Mouse (Mus musculus) forebrain, embryonic 14.5 days (tissue): ENCODE measurements at regions not wholly inside any gene's neighbourhood (a gene's known extent, or its start where the extent isn't known, plus 50 kb on each side); places are given as distances from the start of the nearest gene placed in this dataset.

Experiments used
- ATAC-seq: fragments of 200-750 bp; cut with Nextera tagmentation; 2 replicates; pipeline ENCODE4 v1.8.0; 2017; ENCODE audit warnings: mild to moderate bottlenecking, moderate library complexity
- DNase-seq: peaks from one replicate; pipeline ENCODE4 v3.0.0-alpha.2; 2015; ENCODE audit warnings: low spot score
- H3K27ac ChIP-seq: fragments of 300-500 bp; sonication (generic); 2 replicates; pipeline ENCODE4 v1.5.1; 2014; ENCODE audit warnings: low read depth, mild to moderate bottlenecking, control low read depth, low read length, moderate library complexity
- H3K27me3 ChIP-seq: fragments of 300-500 bp; sonication (generic); replicated peaks from 2 replicates; pipeline ENCODE4 v1.6.1; 2014; ENCODE audit warnings: low read length, control low read depth, mixed read lengths; ENCODE audit not compliant: control insufficient read depth, insufficient read depth
- H3K36me3 ChIP-seq: fragments of 300-500 bp; sonication (generic); 2 replicates; pipeline ENCODE4 v1.6.1; 2014; ENCODE audit warnings: low read length, control low read depth; ENCODE audit not compliant: control insufficient read depth, insufficient read depth
- H3K4me1 ChIP-seq: fragments of 300-500 bp; sonication (generic); 2 replicates; pipeline ENCODE4 v1.6.1; 2014; ENCODE audit warnings: antibody characterized with exemption, low read length, control low read depth; ENCODE audit not compliant: control insufficient read depth, insufficient read depth
- H3K4me2 ChIP-seq: fragments of 300-500 bp; sonication (generic); 2 replicates; pipeline ENCODE4 v1.6.1; 2014; ENCODE audit warnings: mild to moderate bottlenecking, control low read depth, low read length
- H3K4me3 ChIP-seq: fragments of 300-500 bp; sonication (generic); 2 replicates; pipeline ENCODE4 v1.5.1; 2014; ENCODE audit warnings: low read depth, low read length, control low read depth
- H3K9ac ChIP-seq: fragments of 300-500 bp; sonication (generic); 2 replicates; pipeline ENCODE4 v1.6.1; 2014; ENCODE audit warnings: mild to moderate bottlenecking, low read length, control low read depth, moderate library complexity
- H3K9me3 ChIP-seq: fragments of 300-500 bp; sonication (generic); replicated peaks from 2 replicates; pipeline ENCODE4 v1.6.1; 2016; ENCODE audit warnings: low read length, control low read depth, mixed read lengths; ENCODE audit not compliant: control insufficient read depth
- WGBS: fragments of 180-500 bp; shearing (Covaris S2); extraction: QIAGEN DNeasy Blood & Tissue Kit; methylation state at CpG from one replicate; pipeline ENCODE4 v1.1.7; 2014; 5-methylcytosine and 5-hydroxymethylcytosine counted together

DNA sequence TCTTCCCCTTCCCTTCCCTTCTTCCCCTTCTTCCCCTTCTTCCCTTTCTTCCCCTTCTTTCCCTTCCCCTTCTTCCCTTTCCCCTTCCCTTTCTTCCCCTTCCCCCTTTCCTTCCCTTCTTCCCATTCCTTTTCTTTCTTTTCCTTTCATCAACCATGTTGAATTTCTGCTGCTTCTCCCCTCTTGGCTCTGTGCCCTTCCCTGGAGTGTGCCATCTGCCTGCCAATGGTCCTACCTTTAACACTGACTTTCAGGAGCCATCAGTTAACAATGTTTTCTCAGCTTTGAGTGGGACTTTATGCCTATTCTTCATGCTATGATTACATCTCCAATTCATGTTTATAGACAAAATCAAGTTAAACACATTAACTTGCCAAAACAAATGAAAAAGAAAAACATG, 401.8 kb upstream of the Pcdh7 start:
- no peaks in the 10 kb centered on the region for H3K4me1 ChIP-seq
- H3K4me2 ChIP-seq, result no peak overlapping the region
- H3K9ac ChIP-seq, result no peak overlapping the region
- H3K27me3 ChIP-seq, result no peaks in the 10 kb centered on the region
- no peaks in the 10 kb centered on the region for H3K9me3 ChIP-seq
- H3K4me3 ChIP-seq, result no peak overlapping the region
- H3K36me3 ChIP-seq, result no peaks in the 10 kb centered on the region
- H3K27ac ChIP-seq, result no peak overlapping the region
- DNase-seq (peak; percentile 4), ATAC-seq (no peak)

- no peak for ATAC-seq
- WGBS, result 77% methylated on average over 2 of the region's 2 CpGs
These were observed 397.7 kb upstream of the Pcdh7 start for GRCm38 (mm10) chr5:57320028-57320427.

DNA sequence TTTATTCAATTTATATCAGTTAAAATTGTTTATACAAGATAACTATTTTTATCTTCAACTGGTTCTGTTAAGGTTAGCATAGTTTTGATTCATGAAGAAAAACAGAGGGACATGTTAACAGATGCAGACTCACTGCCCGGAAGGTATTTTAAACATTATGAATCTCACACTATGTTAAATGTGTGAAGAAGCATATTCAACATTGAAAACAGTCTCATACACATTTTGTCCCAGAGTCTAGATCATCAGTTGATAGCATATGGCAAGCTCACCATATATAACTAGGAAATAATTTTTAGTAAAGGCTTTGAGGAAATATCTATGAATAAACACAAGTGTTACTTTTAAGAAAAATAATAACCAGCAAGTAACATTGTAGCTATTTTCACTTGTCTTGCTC, 382.1 kb upstream of the Pcdh7 start:
- Histone ChIP-seq H3K4me3 (no peak overlapping the region), H3K27ac (no peak overlapping the region), H3K4me1 (no peaks in the 10 kb centered on the region), H3K9me3 (no peaks in the 10 kb centered on the region), H3K9ac (no peak overlapping the region), H3K27me3 (no peaks in the 10 kb centered on the region), H3K36me3 (no peaks in the 10 kb centered on the region), H3K4me2 (no peak overlapping the region)
- 85% methylated on average over 1 of the region's 1 CpGs for WGBS
- ATAC-seq, result no peak
- DNase-seq, result no peak

More at GRCm38 (mm10) chr5:57320028-57320427, 397.7 kb upstream of the Pcdh7 start:
- Histone ChIP-seq H3K27me3 (no peaks in the 10 kb centered on the region), H3K27ac (no peak overlapping the region), H3K9ac (no peak overlapping the region), H3K4me2 (no peak overlapping the region), H3K4me3 (no peak overlapping the region), H3K36me3 (no peaks in the 10 kb centered on the region), H3K9me3 (no peaks in the 10 kb centered on the region), H3K4me1 (no peaks in the 10 kb centered on the region)
- DNase-seq, result no peak
